27 mouse cellular contexts compared by ENCODE assay signal in the genomic region with DNA sequence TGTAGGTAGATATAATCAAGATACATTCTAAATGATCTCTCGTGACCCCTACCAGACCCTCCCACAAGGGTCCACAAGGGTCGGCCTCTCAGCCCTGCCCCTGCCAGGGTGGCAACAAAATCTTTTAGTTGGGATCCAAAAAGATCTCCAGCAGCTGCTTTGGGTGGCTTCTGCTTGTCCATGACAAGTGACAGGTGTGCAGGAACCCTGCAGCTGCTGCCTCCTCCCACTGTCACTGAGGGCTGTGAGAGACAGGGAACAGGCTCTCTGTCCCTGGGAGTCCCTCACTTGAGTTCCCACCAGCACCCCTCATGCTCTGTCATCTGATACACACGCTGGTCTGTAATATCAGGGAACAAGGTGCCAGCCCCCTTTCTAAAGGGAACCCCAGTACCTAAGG.
"Had no signal": no experiment of that assay in that cellular context is flagged by ENCODE, and none has a peak within 500 bp of the region (broad histone marks: within the 10 kb centered on the region; RNA-seq: fewer than 3 reads in every experiment).

No protein-coding gene starts in this region.

- H3K27ac ChIP-seq: heart, adult 2 months; heart, embryonic 13.5 days; heart, embryonic 15.5 days; hindbrain, embryonic 13.5 days; hindbrain, embryonic 15.5 days; hindbrain, postnatal 0 days; kidney, embryonic 15.5 days; kidney, postnatal 0 days; layer of hippocampus, adult 2 months; left cerebral cortex, adult 2 months; limb, embryonic 12.5 days; limb, embryonic 15.5 days; liver, embryonic 12.5 days; liver, embryonic 14.5 days had no signal

- H3K9ac ChIP-seq: heart, embryonic 13.5 days; heart, embryonic 15.5 days; hindbrain, embryonic 13.5 days; hindbrain, embryonic 15.5 days; kidney, embryonic 15.5 days; limb, embryonic 12.5 days; limb, embryonic 15.5 days; liver, embryonic 12.5 days; liver, embryonic 14.5 days had no signal

- H3K4me2 ChIP-seq: heart, embryonic 11.5 days; heart, embryonic 13.5 days; heart, embryonic 15.5 days; hindbrain, embryonic 13.5 days; hindbrain, embryonic 15.5 days; kidney, embryonic 15.5 days; limb, embryonic 12.5 days; limb, embryonic 15.5 days; liver, embryonic 12.5 days had no signal

- H3K4me1 ChIP-seq: hindbrain, embryonic 15.5 days had no signal

- DNase-seq: gastrocnemius, postnatal 14 days; gastrocnemius, postnatal 36 days; heart, adult 11 months; heart, adult 2 months; heart, postnatal 14 days; heart, postnatal 36 days; kidney, adult 11 months; kidney, adult 2 months; kidney, adult 9 months; kidney, postnatal 14 days; kidney, postnatal 36 days; left cerebral cortex, postnatal 4 days had no signal

- H3K9me3 ChIP-seq: heart, embryonic 13.5 days; heart, embryonic 15.5 days; hindbrain, embryonic 13.5 days; hindbrain, embryonic 15.5 days; kidney, embryonic 15.5 days; limb, embryonic 12.5 days; limb, embryonic 15.5 days; liver, embryonic 12.5 days had no signal

- H3K36me3 ChIP-seq: heart, embryonic 13.5 days; heart, embryonic 15.5 days; hindbrain, embryonic 13.5 days; hindbrain, embryonic 15.5 days; kidney, embryonic 15.5 days; limb, embryonic 12.5 days; limb, embryonic 15.5 days; liver, embryonic 12.5 days had no signal

- ATAC-seq: hindbrain, postnatal 0 days; intestine, embryonic 16.5 days; liver, embryonic 12.5 days had no signal

- H3K4me3 ChIP-seq: heart, adult 2 months; heart, embryonic 13.5 days; heart, embryonic 15.5 days; hindbrain, embryonic 13.5 days; hindbrain, embryonic 15.5 days; kidney, embryonic 15.5 days; layer of hippocampus, adult 2 months; left cerebral cortex, adult 2 months; limb, embryonic 12.5 days; limb, embryonic 15.5 days; liver, embryonic 12.5 days had no signal

- H3K27me3 ChIP-seq: heart, embryonic 13.5 days; heart, embryonic 15.5 days; hindbrain, embryonic 13.5 days; hindbrain, embryonic 15.5 days; limb, embryonic 12.5 days; limb, embryonic 15.5 days; liver, embryonic 12.5 days had no signal
